Mouse (Mus musculus): Measurements from ENCODE around the gene Loxl3.

DNA sequence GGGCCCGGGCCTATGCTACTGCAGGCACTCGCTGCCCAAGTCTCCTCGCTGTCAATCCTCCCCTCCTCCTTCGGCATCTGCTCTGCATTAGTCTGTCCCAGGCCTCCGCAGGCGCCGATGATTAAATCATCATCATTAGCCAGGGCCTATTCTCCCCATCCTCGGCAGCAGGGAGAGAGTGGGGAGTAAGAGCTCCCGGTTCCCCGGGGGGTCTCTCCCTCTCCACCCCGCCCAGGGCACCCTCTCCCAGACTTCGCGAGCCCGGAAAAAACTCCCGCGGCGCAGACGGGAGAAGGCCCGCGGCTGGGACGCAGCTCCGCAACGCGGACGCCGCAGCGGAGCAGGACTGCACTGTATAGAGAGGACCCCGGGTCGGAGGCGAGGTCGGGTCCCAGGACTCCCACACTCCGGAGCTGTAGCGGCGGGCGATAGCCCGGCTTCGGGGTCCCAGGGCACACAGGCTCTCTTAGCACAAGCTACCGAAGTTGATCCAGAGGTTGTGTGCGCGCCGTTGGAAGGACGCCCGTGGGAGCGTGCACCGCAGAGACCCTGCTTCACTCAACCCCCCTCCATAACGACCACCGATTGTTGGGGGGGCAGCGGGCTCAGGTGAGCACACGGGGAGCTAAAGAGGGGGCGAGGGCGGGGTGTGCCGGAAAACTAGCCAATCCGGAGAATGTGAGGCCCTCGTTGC lies 43.8 kb downstream of the Loxl3 start, which contains the start of gene Pcgf1:
- TF ChIP-seq CTCF (IDR thresholded peaks at IDR 0.05; ENCODE audit: borderline replicate concordance, insufficient read depth, low read length) (no peak), POLR2A (IDR thresholded peaks at IDR 0.05; ENCODE audit: low read depth, low read length) (no peak; the same call in 1 of the 2 replicates)

All from embryonic fibroblast, embryonic 13.5 days (primary cell).